Mouse (Mus musculus) lung, adult 2 months (tissue): ENCODE measurements around the gene Lxn. TPM values are rescaled to one million over a fixed set of nuclear protein-coding genes. Genes with fewer than 3 reads are reported as not detected.

ENCODE experiments used
- DNase-seq: peaks from one replicate; pipeline ENCODE4 v3.0.0; 2022
- H3K4me1 ChIP-seq: fragments of 200-500 bp; 2 replicates; pipeline ENCODE4 v1.6.1; 2011; ENCODE audit warnings: low read length; ENCODE audit not compliant: control insufficient read depth, insufficient read depth
- H3K4me3 ChIP-seq: fragments of 200-500 bp; replicated peaks from 2 replicates; pipeline ENCODE3; 2011; ENCODE audit warnings: low read depth, mild to moderate bottlenecking, control low read depth, low read length; ENCODE audit errors: extremely low read depth
- CTCF ChIP-seq: fragments of 200-500 bp; IDR thresholded peaks from 2 replicates; pipeline ENCODE4 v1.5.1; 2011; ENCODE audit warnings: mild to moderate bottlenecking, low read length, control low read depth; ENCODE audit not compliant: insufficient read depth
- POLR2A ChIP-seq: fragments of 200-500 bp; IDR thresholded peaks from 2 replicates; pipeline ENCODE4 v1.6.1; 2011; ENCODE audit warnings: low read depth, mild to moderate bottlenecking, control low read depth, low read length, borderline replicate concordance; ENCODE audit errors: extremely low read depth
- WGBS: fragments of 180-500 bp; shearing (Covaris S2); methylation state at CpG from one replicate; pipeline ENCODE4 v1.1.7; 2018; 5-methylcytosine and 5-hydroxymethylcytosine counted together
- polyA plus RNA-seq: library from polyadenylated mRNA; depleted of rRNA; stranded (reverse); fragments of >200 nt; gene quantifications from 2 replicates; pipeline ENCODE4 v1.2.3, GENCODE M21; 2012

Gene Lxn
- polyA plus RNA-seq, 1 experiment: 82.6 TPM

DNA sequence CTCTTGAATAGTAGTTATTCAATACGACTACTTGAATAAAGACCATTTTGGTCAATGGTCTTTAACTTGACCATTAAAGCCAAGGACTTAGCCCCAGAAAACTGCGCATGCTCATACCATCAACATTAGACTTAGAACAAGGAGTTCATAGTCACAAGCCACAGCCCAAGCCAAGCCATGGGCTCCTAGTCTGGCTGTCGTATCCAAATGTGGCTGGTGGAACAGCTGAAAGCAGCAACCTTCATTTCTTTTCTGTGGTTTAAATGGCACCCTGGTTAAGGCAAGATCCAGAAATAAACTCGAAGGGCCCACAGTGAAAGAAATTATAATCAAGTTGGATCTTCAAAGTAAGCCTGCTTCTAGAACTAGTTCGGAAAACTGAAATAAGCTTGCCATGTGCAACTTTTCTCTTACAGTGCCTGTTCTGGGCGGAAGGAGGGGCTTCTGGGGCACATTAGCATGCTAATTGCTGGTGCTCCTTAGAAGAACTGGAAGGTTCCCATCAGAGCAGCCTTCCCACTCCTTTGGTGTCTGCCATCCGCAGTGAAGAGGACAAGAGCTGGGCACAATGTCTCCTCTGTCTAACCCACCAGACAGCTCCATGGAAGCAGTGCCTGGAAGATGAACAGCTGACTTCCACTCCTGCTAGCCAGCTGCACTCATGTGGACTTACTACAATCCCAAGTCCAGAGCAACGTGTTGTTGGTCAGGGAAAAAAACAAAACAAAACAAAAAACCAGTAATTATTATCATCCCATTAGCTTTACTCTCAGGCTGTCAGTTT lies 28.6 kb upstream of the Lxn start:
- Histone ChIP-seq H3K4me3 (no peak overlapping the region), H3K4me1 (no peaks in the 10 kb centered on the region)
- no peak for DNase-seq
- whole genome bisulfite sequencing: 81% methylated on average over 8 of the region's 8 CpGs
- TF ChIP-seq CTCF (no peak), POLR2A (no peak)

DNA sequence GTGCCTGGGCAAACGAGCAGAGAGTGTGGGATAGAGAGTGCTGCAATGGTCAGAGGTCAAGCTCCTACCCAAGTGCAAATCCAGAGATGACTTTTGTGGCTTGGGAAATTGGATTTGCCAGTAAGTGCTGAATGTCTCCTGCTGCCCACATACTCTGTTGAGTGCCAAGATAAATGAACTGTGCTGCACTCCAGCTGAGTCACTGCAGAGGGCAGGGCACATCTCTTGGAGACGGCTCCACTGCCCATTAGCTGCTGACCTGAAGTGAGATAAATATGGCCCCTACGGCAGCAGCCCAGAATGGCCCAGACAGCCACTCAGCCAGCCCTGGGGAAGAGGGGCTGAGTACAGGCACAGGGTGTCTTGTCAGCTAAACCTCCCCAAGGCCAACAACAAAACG lies 26.4 kb upstream of the Lxn start:
- Histone ChIP-seq H3K4me3 (no peak overlapping the region), H3K4me1 (no peaks in the 10 kb centered on the region)
- TF ChIP-seq CTCF (no peak), POLR2A (no peak)
- WGBS: 31% methylated on average over 4 of the region's 4 CpGs
- DNase-seq: no peak

DNA sequence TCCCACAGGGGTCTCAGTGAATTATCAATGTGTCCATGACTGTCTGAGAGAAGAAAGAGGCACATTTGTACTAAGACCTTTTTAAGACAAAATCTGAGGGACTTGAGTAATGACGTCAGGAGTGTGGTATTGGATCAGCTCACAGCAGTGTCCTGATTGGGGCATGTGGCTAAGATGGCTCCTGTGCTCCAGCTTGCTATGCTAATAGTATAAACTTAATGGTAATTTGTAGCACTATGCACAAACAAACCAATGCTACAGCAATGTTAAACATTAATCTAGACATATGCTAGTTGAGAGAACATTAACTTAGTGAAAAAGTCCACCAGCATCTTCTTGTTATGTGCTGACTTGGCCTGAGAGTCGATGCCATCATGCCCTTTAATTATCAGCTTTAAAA lies 21.5 kb upstream of the Lxn start:
- no peak for DNase-seq
- Histone ChIP-seq H3K4me3 (no peak overlapping the region), H3K4me1 (no peaks in the 10 kb centered on the region)
- TF ChIP-seq CTCF (no peak), POLR2A (no peak)
- WGBS: 79% methylated on average over 2 of the region's 2 CpGs

DNA sequence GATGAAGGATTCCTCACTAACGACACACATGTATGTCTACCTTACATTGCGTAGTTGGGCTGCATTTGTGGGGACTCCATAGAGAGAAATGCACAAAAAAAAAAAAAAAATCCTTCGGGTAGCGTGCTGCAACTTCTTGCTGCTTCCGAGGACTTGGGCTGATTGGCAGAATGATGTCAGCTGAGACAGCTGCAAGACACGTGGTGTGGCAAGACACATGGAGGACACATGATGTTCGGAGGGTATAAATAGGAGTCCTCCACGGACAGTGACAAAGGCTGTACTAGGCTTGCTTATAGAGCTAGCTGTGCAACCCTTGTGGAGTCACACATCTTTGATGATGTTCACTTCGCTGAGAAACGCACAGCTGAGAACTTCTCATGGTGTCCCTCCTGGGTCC lies 18.7 kb upstream of the Lxn start:
- 92% methylated on average over 10 of the region's 10 CpGs for WGBS
- TF ChIP-seq POLR2A (no peak), CTCF (no peak)
- no peak for DNase-seq
- H3K4me1 ChIP-seq: no peaks in the 10 kb centered on the region
- no peak overlapping the region for H3K4me3 ChIP-seq

DNA sequence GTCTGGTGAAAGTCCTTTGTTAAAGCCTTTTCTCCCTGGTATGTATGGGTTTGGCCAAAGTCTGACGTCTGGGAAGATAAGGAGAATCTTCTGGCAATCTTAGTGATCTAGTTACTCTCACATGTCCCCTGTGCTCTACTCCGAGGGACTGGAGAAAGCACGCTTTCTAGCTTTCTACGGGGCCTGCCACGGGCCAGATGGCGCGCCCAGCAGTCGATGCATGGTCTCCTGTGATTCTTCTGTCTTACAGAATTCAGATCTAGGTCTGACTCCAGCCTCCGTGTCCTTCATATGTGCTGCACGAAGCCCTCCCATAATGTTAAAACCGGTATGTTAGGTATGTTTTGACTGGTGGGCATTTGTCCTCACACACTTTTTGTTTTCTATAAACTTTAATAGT lies 16.1 kb upstream of the Lxn start:
- WGBS: 93% methylated on average over 11 of the region's 11 CpGs
- no peaks in the 10 kb centered on the region for H3K4me1 ChIP-seq
- TF ChIP-seq POLR2A (no peak), CTCF (no peak)
- DNase-seq: no peak
- no peak overlapping the region for H3K4me3 ChIP-seq

DNA sequence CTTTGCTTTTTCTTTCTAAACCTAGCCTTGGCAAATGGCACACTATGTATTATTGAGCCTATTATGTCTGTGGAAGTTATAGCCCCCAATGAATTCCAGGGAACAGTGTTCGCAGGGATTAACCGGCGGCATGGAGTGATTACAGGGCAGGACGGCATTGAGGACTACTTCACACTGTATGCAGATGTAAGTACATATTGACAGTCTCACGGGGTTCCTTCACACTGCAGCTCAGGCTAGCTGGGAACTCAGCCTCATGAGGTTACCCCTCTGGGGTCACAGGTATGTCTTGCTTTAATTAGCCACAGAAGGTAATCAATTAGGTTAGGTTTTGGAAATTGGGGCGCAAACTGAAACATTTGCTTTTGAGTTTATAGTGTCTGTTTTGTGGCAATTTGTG lies 9.7 kb upstream of the Lxn start:
- TF ChIP-seq POLR2A (no peak), CTCF (no peak)
- 82% methylated on average over 6 of the region's 6 CpGs for WGBS
- no peaks in the 10 kb centered on the region for H3K4me1 ChIP-seq

DNA sequence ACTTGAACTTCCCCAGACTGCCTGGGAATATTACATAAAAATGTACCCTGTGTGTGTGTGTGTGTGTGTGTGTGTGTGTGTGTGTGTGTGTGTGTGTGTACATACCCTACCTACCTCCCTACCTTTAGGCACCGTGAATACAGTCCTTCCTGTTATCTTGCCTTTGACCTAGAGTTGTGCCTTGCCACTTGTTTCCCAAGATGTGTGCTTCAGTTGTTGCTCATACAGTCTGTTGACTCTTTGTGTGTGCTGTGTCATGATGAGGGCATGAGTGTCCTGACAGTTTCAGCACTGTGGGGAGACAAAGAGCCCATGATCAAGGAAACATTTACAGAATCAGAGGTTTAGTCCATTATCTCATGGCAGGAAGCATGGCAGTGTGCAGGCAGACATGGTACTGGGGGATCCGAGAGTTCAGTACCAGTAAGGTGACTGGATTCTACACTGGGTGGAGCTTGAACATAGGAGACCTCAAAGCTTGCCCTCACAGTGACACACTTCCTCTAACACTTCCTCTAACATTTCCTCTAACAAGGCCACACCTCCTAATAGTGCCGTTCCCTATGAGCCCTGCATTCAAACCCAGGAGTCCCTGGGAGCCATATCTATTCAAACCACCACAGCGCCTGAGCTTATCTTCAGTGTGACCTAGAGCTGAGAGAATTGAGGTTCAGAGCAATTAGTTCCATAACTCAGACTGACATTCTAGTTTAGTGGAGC lies 7.8 kb upstream of the Lxn start:
- Histone ChIP-seq H3K4me3 (no peak overlapping the region), H3K4me1 (no peaks in the 10 kb centered on the region)
- no peak for TF ChIP-seq POLR2A
- TF ChIP-seq CTCF: no peak
- no peak for DNase-seq
- WGBS: 75% methylated on average over 4 of the region's 4 CpGs

More for the DNA sequence above, 9.7 kb upstream of the Lxn start:
- no peak overlapping the region for H3K4me3 ChIP-seq
- DNase-seq: no peak

DNA sequence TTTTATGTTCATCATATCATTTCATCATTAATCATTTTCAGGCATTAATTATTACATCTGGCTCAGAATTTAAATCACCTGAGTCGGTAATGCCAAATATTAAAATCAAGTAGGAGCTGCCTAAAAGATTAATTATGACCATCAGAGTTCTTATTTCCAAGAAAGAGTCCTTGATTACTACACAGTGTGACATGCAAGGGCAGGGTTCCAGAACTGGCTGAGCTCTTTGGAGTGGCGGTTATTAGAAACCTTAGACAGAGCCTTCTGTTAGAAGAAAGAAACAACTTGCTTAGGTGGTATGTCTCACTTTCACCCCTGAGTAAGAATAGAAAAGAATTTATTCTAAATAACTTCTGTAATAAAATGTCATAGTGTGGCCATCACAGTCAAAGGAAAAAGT lies 3.6 kb upstream of the Lxn start:
- 93% methylated on average over 2 of the region's 2 CpGs for WGBS
- Histone ChIP-seq H3K4me3 (no peak overlapping the region), H3K4me1 (peaks cover 5% of the 10 kb centered on the region; the same call in 1 of the 2 replicates)
- TF ChIP-seq POLR2A (no peak), CTCF (no peak)
- DNase-seq: no peak

DNA sequence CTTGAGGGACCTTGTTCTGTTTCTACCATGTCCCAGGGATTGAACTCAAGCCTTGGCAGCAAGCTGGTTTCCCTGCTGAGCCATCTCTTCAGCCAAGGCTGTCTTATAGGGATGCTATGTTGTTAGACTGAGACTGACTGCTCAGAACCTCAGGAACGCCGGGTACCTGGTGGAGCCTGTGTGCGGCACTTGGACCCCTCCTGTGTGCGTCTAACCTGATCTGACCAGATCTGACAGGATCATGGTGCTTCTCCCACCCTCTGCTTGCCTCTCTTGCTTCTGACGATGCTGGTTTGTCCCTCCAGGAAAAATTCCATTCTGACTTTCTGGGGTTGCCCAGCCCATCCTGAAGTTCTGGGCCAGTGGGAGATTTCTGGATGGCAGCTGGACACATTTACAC lies 2.9 kb upstream of the Lxn start:
- TF ChIP-seq CTCF (no peak), POLR2A (no peak)
- no peak overlapping the region for H3K4me3 ChIP-seq
- DNase-seq: no peak
- WGBS: 90% methylated on average over 5 of the region's 5 CpGs
- peaks cover 5% of the 10 kb centered on the region; the same call in 1 of the 2 replicates for H3K4me1 ChIP-seq

DNA sequence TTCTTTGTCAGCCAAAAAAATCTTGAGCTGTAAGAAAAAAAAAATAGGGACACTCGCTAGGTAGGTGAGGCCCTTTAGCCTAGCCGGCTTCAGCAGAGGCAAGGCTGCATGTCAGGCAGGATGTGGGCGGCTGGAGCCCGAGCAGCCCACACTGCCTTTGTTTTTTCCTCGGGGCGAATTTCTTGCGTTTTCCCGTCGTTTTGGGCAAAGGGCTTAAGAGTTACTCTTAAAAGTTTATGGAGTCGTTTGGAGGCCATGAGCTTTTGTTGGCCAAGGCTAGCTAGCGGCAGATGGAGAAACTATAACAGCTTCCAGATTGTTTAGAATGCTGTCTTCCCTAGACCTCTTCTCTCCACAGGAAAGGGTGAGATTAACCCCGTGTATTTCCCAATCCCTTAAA lies 725 bp downstream of the Lxn start:
- Histone ChIP-seq H3K4me1 (peaks cover 5% of the 10 kb centered on the region; the same call in 1 of the 2 replicates), H3K4me3 (peak overlapping the region; percentile 99)
- DNase-seq: no peak
- 2% methylated on average over 12 of the region's 12 CpGs for WGBS
- TF ChIP-seq CTCF (no peak), POLR2A (no peak)
